Mouse (Mus musculus) left cerebral cortex, adult 11 months (tissue): Measurements from ENCODE around the gene Bid.
"Not testable (repeated sequence)": the region's sequence is repeated elsewhere in the genome, so short reads cannot be mapped to it uniquely, and the experiment has no call there.

ENCODE experiments used
- DNase-seq: peaks from one replicate; pipeline ENCODE4 v3.0.0; 2022; ENCODE audit warnings: low spot score

The Bid gene

DNA sequence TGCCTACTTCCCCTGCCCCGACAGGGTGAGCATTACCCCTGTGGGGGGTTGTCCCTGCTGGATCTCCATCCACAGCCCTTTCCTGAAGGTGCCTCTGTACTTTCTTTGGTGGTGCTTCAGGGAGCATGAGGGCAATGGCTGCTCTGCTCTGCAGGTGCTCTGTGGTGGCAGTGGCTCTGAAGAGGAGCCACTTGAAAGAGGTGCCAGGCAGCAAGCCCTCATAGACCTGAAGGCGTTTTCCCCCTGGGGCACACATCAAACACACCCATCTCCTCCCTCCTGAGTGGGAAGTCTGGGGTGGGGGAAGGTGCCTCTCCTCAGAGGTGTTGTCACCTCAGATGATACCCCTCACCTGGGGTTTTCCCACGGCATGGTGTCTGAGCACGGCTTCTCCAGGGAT lies 17.5 kb upstream of the Bid start:
- no peak for DNase-seq

GRCm38 (mm10) chr6:120933670-120934069 lies 17.0 kb upstream of the Bid start:
- DNase-seq, result no peak

- no peak for DNase-seq
Measured at GRCm38 (mm10) chr6:120932597-120932996, 15.9 kb upstream of the Bid start.

GRCm38 (mm10) chr6:120930450-120931306 lies 14.0 kb upstream of the Bid start:
- no peak for DNase-seq

DNA sequence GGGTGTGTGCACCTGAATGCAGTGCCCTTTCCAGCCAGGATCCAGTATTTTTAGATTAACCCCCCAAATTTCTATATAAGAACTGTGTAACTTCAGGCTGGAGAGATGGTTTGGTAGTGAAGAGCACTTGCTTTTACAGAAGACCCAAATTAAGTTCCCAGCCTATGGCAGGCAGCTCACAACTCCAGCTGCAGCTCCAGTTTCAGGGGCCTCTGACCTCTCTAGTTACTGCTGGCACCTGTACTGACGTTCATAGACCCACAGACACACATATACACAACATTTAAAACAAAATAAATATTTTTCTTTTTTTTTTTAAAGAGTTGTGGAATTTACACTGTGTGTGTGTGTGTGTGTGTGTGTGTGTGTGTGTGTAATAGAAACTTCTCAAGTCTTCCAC lies 12.8 kb upstream of the Bid start:
- no peak for DNase-seq

GRCm38 (mm10) chr6:120927765-120928164 lies 11.1 kb upstream of the Bid start:
- no peak for DNase-seq

DNA sequence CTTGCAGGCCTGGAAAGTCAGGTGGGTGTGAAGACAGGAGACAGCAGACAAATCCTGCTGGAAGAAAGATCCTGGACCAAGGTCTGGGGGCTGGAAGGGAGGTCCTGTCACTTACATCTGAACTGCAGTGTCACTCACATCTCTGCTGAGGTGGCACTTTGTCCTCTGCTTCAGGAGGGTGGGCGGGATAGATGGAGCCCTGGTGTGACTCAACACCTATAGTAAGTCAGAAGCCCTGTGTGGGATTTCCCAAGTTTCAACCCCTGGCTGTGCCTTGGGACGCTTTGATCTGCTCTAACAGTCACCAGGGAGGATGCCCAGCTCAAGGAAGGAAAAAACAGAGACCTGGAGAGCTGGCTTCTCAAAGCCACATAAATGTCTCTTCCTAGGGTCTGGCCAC lies 10.2 kb upstream of the Bid start:
- DNase-seq, result no peak

DNA sequence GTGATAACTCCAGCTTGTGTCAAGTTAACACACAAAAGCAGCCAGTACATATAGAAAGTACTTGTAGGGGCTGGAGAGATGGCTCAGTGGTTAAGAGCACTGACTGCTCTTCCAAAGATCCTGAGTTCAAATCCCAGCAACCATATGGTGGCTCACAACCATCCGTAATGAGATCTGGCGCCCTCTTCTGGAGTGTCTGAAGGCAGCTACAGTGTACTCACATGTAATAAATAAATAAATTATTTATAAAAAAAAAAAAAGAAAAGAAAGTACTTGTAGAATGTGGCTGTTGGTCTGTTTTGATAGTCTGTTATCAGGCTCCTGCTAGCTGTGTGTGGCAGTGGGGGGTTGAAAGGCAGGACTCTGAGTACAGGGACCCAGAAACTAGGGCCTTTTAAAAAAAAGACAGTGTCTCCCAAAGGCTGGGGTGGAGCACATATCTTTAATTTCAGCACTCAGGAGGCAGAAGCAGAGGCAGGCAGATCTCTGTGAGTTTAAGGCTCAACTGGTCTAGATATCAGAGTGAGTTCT lies 8.2 kb upstream of the Bid start:
- DNase-seq, result not testable (repeated sequence)

- no peak for DNase-seq
Measured at GRCm38 (mm10) chr6:120917975-120918374, 1.3 kb upstream of the Bid start.

GRCm38 (mm10) chr6:120916972-120917881 lies 574 bp upstream of the Bid start:
- DNase-seq, result not testable (repeated sequence)

GRCm38 (mm10) chr6:120915649-120915975 lies 1.0 kb downstream of the Bid start:
- DNase-seq, result no peak

DNA sequence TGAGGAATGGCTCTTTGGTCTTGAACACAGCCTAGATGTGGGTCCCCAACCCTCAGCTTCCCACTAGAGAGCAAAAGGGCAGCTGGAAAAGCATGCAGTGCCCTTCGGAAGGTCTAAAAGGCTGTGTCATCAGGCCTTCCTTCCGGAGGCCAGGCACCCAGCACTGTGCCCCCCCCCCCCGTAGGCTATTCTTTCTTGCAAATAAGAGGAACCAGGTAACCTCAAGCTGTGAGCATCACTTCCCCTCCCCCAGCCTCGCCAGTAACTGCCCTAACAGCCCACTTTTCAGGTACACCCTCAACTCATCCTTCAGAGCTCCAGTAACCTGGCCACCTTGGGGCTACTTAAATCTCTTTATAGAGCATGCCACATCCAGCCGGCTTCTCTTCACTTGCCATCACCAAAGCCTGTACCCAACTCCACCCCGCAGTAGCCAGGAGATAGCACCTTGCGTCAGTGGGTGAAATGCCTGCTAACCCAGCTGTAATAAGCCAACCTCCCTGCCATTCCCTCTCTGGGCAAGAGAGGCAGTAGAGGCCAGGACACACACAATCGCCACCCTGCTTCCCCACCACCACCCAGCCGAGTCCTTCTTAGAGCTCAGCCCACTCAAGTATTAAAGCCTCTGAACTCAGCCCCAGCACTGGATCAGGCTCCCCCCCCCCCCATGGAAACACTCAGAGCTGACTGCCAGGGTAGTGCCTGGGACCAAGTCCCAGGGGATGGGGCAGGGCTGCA lies 1.6 kb downstream of the Bid start:
- DNase-seq, result no peak

- no peak for DNase-seq
Measured at GRCm38 (mm10) chr6:120914533-120914910, 2.1 kb downstream of the Bid start.

- DNase-seq, result no peak
Measured at GRCm38 (mm10) chr6:120913783-120914182, 2.9 kb downstream of the Bid start.

DNA sequence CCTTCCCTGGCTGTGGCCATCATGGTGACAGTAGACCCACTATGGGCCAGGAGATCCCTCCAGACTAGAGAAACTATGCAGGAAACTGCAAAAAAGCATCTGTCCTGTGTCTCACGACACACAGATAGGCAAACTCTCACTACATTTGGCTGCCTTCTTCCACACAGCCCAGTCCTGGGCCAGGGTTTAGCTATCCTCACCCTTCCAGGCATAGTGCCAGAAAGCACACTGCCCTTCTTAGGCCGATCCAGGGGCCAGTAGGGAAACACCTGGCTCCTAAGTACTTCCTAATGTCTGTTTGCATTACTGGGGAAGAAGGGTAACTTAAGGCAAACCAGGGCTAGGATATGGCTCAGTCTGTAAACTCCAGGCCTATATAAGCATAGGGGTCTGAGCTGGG lies 3.7 kb downstream of the Bid start:
- no peak for DNase-seq

DNA sequence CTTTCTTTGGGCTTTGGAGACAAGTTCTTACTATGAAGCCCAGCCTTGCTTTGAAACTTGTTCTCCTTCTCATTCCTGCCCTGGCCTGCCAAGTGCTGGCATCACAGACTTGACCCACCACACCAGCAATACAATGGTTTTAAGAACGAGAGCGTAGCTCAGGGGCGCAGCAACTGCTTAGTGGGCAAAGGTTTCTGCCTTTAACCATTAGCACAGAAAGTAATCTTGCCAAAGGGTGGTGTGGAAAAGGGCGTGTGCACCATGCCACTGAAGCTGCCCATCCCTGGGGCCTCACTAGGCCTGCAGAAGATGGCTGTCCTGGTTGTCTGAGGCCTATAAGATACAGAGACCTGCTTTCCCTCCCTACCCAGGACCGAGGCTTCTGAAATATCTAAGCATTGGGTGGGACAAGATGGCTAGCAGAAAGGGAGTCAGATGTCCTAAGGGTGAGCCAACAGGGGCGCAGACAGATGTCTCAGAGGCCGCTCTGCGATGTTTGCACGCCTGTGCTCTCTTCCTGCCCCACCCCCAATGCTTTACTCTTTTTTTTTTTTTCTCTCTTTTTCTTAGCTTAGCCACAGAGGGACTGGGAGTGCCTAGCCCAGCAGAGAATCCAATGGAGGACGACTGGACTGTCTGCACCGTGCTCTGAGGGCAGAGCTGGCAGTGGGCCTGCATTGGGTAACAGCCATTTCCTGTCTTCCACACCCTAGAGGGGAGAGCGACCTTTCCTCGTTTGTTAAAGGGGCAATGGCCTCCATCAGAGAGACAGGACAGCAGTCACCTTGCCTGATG lies 5.2 kb downstream of the Bid start:
- no peak for DNase-seq

GRCm38 (mm10) chr6:120909501-120909900 lies 7.2 kb downstream of the Bid start:
- DNase-seq, result no peak

- not testable (repeated sequence) for DNase-seq
Measured at GRCm38 (mm10) chr6:120907876-120908597, 8.6 kb downstream of the Bid start.

DNA sequence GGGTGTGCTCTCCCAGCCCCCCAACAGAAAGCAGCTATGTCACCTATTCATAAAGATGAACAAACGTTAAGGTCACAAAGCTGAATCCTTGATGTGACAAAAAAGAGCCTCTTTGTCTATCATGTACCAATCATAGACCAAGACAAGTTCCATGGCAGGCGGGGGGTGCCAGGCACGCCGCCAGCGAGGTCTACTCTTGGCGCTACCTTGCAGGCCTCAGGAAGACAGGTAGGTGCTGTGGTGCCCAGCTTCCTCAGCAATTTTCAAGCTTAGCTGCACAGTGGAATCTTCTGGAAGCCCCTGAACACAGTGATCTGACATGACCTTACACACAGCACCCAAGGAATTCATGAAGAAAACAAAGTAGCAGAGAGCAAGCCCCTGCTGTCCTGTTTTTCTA lies 10.1 kb downstream of the Bid start:
- DNase-seq, result no peak

GRCm38 (mm10) chr6:120905111-120905510 lies 11.5 kb downstream of the Bid start:
- DNase-seq, result no peak

DNA sequence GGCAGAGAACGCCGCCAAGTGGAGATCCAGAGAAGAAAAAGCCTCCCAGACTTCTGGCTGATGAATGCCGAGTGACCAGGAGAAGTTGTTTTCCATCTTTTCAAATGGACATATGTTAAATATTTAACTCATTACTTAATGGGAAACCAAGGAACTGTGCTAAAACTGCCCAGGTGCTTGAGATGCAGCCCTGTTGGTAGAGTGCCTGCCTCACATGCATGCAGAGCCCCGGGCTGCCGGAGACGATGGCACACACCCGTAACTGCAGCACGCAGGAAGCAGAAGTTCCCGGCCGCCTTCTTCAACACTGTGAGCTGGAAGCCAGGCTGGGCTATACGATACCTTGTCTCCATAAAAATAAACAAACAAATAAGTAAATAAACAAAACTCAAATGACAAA lies 12.7 kb downstream of the Bid start:
- no peak for DNase-seq
